Mouse (Mus musculus) small intestine, adult 2 months (tissue): ENCODE data around the gene Ifitm1.

ENCODE experiments used
- CTCF ChIP-seq: fragments of 200-500 bp; IDR thresholded peaks from 2 replicates; pipeline ENCODE4 v1.5.1; 2012; ENCODE audit warnings: low read depth, mild to moderate bottlenecking, control low read depth, inconsistent platforms, low read length, moderate library complexity, mixed read lengths; ENCODE audit not compliant: insufficient replicate concordance, insufficient read length; ENCODE audit errors: extremely low read depth
- POLR2A ChIP-seq: fragments of 200-500 bp; IDR thresholded peaks from 2 replicates; pipeline ENCODE4 v1.6.1; 2012; ENCODE audit warnings: low read depth, mild to moderate bottlenecking, control low read depth, inconsistent platforms, low read length, moderate library complexity

GRCm38 (mm10) chr7:140970931-140971330, 3.9 kb downstream of the Ifitm1 start:
- TF ChIP-seq POLR2A, result no peak
- TF ChIP-seq CTCF, result no peak
